Mouse (Mus musculus) embryonic facial prominence, embryonic 10.5 days (tissue): ENCODE data around the gene Ttc12. TPM values are rescaled to one million over a fixed set of nuclear protein-coding genes. Genes with fewer than 3 reads are reported as not detected.

Source experiments
- DNase-seq: peaks from one replicate; pipeline ENCODE4 v3.0.0-alpha.2; 2017; ENCODE audit warnings: low spot score
- H3K27ac ChIP-seq: fragments of 300-500 bp; sonication (generic); replicated peaks from 2 replicates; pipeline ENCODE4 v1.5.1; 2016; ENCODE audit warnings: mild to moderate bottlenecking
- H3K27me3 ChIP-seq: fragments of 300-500 bp; sonication (generic); replicated peaks from 2 replicates; pipeline ENCODE4 v1.6.1; 2016; ENCODE audit warnings: low read depth, mild to moderate bottlenecking; ENCODE audit not compliant: poor library complexity, severe bottlenecking
- H3K36me3 ChIP-seq: fragments of 300-500 bp; sonication (generic); replicated peaks from 2 replicates; pipeline ENCODE4 v1.6.1; 2016; ENCODE audit warnings: mild to moderate bottlenecking, moderate library complexity
- H3K4me1 ChIP-seq: fragments of 300-500 bp; sonication (generic); 2 replicates; pipeline ENCODE4 v1.6.1; 2016
- H3K4me3 ChIP-seq: fragments of 300-500 bp; sonication (generic); 2 replicates; pipeline ENCODE4 v1.5.1; 2016; ENCODE audit warnings: mild to moderate bottlenecking, moderate library complexity
- H3K9me3 ChIP-seq: fragments of 300-500 bp; sonication (generic); 2 replicates; pipeline ENCODE4 v1.6.1; 2016; ENCODE audit warnings: mild to moderate bottlenecking
- WGBS: fragments of 180-500 bp; shearing (Covaris S2); methylation state at CpG from one replicate; pipeline ENCODE4 v1.1.7; 2016; 5-methylcytosine and 5-hydroxymethylcytosine counted together
- polyA plus RNA-seq: library from polyadenylated mRNA; unstranded; fragments of >200 nt; fragmentation: Nextera tagmentation; extraction: Ambion mirVana; gene quantifications from 2 replicates; pipeline ENCODE4 v1.2.1, GENCODE M21; 2016

Gene Ttc12
- polyA plus RNA-seq, 1 experiment from 2014 or later = 1.6 TPM

GRCm38 (mm10) chr9:49425585-49425984 is 60.4 kb downstream of the Ttc12 start:
- Histone ChIP-seq H3K36me3 (no peaks in the 10 kb centered on the region), H3K4me1 (no peaks in the 10 kb centered on the region), H3K4me3 (no peak overlapping the region), H3K27ac (no peak overlapping the region), H3K27me3 (no peaks in the 10 kb centered on the region), H3K9me3 (no peaks in the 10 kb centered on the region)
- DNase-seq = no peak
- WGBS = 50% methylated on average over 1 of the region's 1 CpGs

DNA sequence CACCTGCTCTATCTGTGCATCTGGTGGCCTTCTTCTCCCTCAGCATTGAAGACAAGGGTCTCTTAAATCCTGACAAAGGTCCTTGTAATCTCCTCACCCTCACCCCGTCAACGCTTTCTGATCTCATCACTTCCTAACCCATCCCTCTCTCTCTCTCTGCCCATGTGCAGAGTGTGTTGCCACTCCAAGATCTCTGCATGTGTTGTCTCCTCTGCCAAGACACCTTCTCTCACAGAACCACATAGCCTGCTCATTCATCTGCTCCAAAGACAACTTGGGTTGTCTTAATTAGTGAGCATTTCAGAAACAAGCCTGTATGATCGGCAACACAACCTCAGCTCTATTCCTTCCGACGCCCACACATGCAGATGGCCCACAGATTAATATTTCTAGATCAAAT is 62.2 kb downstream of the Ttc12 start:
- Histone ChIP-seq H3K27me3 (no peaks in the 10 kb centered on the region), H3K36me3 (no peaks in the 10 kb centered on the region), H3K9me3 (no peaks in the 10 kb centered on the region), H3K4me3 (no peak overlapping the region), H3K4me1 (no peaks in the 10 kb centered on the region), H3K27ac (no peak overlapping the region)
- no peak for DNase-seq
- 94% methylated on average over 5 of the region's 5 CpGs for WGBS

GRCm38 (mm10) chr9:49410621-49411020 is 75.4 kb downstream of the Ttc12 start:
- H3K27me3 ChIP-seq = no peaks in the 10 kb centered on the region
- H3K4me3 ChIP-seq = no peak overlapping the region
- H3K4me1 ChIP-seq = peaks cover 4% of the 10 kb centered on the region; the same call in 1 of the 2 replicates
- H3K36me3 ChIP-seq = no peaks in the 10 kb centered on the region
- H3K9me3 ChIP-seq = no peaks in the 10 kb centered on the region
- H3K27ac ChIP-seq = no peak overlapping the region
- no peak for DNase-seq
- 81% methylated on average over 5 of the region's 5 CpGs for WGBS

DNA sequence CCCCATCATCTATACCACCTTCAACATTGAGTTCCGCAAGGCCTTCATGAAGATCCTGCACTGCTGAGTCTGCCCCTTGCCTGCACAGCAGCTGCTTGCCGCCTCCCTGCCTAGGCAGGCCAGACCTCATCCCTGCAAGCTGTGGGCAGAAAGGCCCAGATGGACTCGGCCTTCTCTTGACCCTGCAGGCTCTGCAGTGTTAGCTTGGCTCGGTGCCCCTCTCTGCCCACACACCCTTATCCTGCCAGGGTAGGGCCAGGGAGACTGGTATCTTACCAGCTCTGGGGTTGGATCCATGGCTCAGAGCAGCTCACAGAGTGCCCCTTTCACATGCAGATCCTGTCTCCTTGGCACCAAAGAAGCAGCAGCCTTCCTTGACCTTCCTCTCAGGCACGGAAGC is 79.0 kb downstream of the Ttc12 start:
- 86% methylated on average over 5 of the region's 5 CpGs for WGBS
- Histone ChIP-seq H3K27me3 (no peaks in the 10 kb centered on the region), H3K36me3 (no peaks in the 10 kb centered on the region), H3K4me3 (no peak overlapping the region), H3K27ac (no peak overlapping the region), H3K9me3 (no peaks in the 10 kb centered on the region), H3K4me1 (peaks cover 4% of the 10 kb centered on the region; the same call in 1 of the 2 replicates)
- DNase-seq = no peak

- Histone ChIP-seq H3K27me3 (no peaks in the 10 kb centered on the region), H3K9me3 (no peaks in the 10 kb centered on the region), H3K27ac (no peak overlapping the region), H3K36me3 (no peaks in the 10 kb centered on the region), H3K4me1 (no peaks in the 10 kb centered on the region), H3K4me3 (no peak overlapping the region)
- no peak for DNase-seq
- WGBS = 70% methylated on average over 2 of the region's 2 CpGs
Measured at GRCm38 (mm10) chr9:49403711-49404110, 82.3 kb downstream of the Ttc12 start.

GRCm38 (mm10) chr9:49396006-49396405 is 90.0 kb downstream of the Ttc12 start:
- H3K36me3 ChIP-seq = no peaks in the 10 kb centered on the region
- DNase-seq = no peak
- H3K27ac ChIP-seq = no peak overlapping the region
- no peak overlapping the region for H3K4me3 ChIP-seq
- H3K4me1 ChIP-seq = no peaks in the 10 kb centered on the region
- no peaks in the 10 kb centered on the region for H3K9me3 ChIP-seq
- no peaks in the 10 kb centered on the region for H3K27me3 ChIP-seq

DNA sequence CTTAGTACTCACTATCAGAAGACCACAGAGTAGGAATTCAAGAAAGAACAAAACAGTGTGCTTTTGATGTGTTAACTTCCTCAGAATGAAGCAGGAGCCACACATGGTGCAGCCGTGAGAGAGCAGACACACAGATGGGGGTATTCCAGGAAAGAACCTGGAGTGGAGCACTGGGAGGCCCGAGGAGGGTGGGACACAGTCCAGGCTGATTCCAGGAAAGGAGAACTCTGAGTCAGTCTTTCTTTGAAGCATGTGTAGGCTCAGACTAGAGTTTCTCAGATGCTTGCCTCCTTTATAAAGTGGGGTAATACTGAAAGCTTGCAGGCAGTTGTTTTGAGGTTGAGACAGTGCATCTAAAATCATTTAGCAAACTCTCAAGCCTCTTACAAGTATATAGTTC is 93.8 kb downstream of the Ttc12 start:
- Histone ChIP-seq H3K27me3 (no peaks in the 10 kb centered on the region), H3K4me3 (no peak overlapping the region), H3K9me3 (no peaks in the 10 kb centered on the region), H3K4me1 (no peaks in the 10 kb centered on the region), H3K36me3 (no peaks in the 10 kb centered on the region), H3K27ac (no peak overlapping the region)
- 71% methylated on average over 2 of the region's 2 CpGs for WGBS
- no peak for DNase-seq

Other genes with a start within 250 kb of the Ttc12 start
- gene Gm4894, start 235.7 kb downstream of the Ttc12 start, polyA plus RNA-seq = not detected in 2 replicates
- gene Drd2, start 145.6 kb downstream of the Ttc12 start, polyA plus RNA-seq = 0.11 and 0.40 TPM in 2 replicates
- not detected in 2 replicates for gene Ankk1, start 59.2 kb downstream of the Ttc12 start, polyA plus RNA-seq